Mouse (Mus musculus) neural tube, embryonic 15.5 days (tissue): ENCODE measurements around the gene Ppp1r13b. TPM values are rescaled to one million over a fixed set of nuclear protein-coding genes. Genes with fewer than 3 reads are reported as not detected.

ENCODE experiments used
- ATAC-seq: fragments of 200-750 bp; cut with Nextera tagmentation; 2 replicates; pipeline ENCODE4 v1.8.0; 2017; ENCODE audit warnings: mild to moderate bottlenecking, moderate TSS enrichment, moderate library complexity; ENCODE audit not compliant: low FRiP score
- H3K27ac ChIP-seq: fragments of 300-500 bp; sonication (generic); replicated peaks from 2 replicates; pipeline ENCODE4 v1.5.1; 2015; ENCODE audit warnings: mild to moderate bottlenecking, inconsistent platforms
- H3K27me3 ChIP-seq: fragments of 300-500 bp; sonication (generic); replicated peaks from 2 replicates; pipeline ENCODE4 v1.6.1; 2015; ENCODE audit warnings: inconsistent platforms
- H3K36me3 ChIP-seq: fragments of 300-500 bp; sonication (generic); 2 replicates; pipeline ENCODE4 v1.6.1; 2015; ENCODE audit warnings: inconsistent platforms
- H3K4me1 ChIP-seq: fragments of 300-500 bp; sonication (generic); 2 replicates; pipeline ENCODE4 v1.6.1; 2015; ENCODE audit warnings: inconsistent platforms
- H3K4me2 ChIP-seq: fragments of 300-500 bp; sonication (generic); 2 replicates; pipeline ENCODE4 v1.6.1; 2015; ENCODE audit warnings: inconsistent platforms, mild to moderate bottlenecking, moderate library complexity
- H3K4me3 ChIP-seq: fragments of 300-500 bp; sonication (generic); replicated peaks from 2 replicates; pipeline ENCODE4 v1.5.1; 2015; ENCODE audit warnings: mild to moderate bottlenecking, inconsistent platforms
- H3K9ac ChIP-seq: fragments of 300-500 bp; sonication (generic); replicated peaks from 2 replicates; pipeline ENCODE4 v1.6.1; 2015; ENCODE audit warnings: mild to moderate bottlenecking, inconsistent platforms
- H3K9me3 ChIP-seq: fragments of 300-500 bp; sonication (generic); replicated peaks from 2 replicates; pipeline ENCODE4 v1.6.1; 2016; ENCODE audit warnings: inconsistent platforms
- WGBS: fragments of 180-500 bp; shearing (Covaris S2); methylation state at CpG from one replicate; pipeline ENCODE4 v1.1.7; 2015; ENCODE audit warnings: mixed read lengths; 5-methylcytosine and 5-hydroxymethylcytosine counted together
- polyA plus RNA-seq: library from polyadenylated mRNA; unstranded; fragments of >200 nt; fragmentation: Nextera tagmentation; extraction: Ambion mirVana; gene quantifications from 2 replicates; pipeline ENCODE4 v1.2.1, GENCODE M21; 2015

The Ppp1r13b gene
- polyA plus RNA-seq, 1 experiment from 2014 or later = 33.5 TPM

- Histone ChIP-seq H3K27me3 (no peaks in the 10 kb centered on the region), H3K4me2 (no peak overlapping the region), H3K36me3 (peaks cover 29% of the 10 kb centered on the region), H3K9ac (no peak overlapping the region), H3K4me3 (no peak overlapping the region), H3K4me1 (no peaks in the 10 kb centered on the region), H3K9me3 (no peaks in the 10 kb centered on the region), H3K27ac (no peak overlapping the region)
- WGBS = 89% methylated on average over 5 of the region's 5 CpGs
- ATAC-seq = no peak
Observed at GRCm38 (mm10) chr12:111872079-111872478, 35.8 kb downstream of the Ppp1r13b start.

GRCm38 (mm10) chr12:111870811-111871210 lies 37.1 kb downstream of the Ppp1r13b start:
- peaks cover 40% of the 10 kb centered on the region for H3K36me3 ChIP-seq
- ATAC-seq = no peak
- WGBS = 91% methylated on average over 7 of the region's 7 CpGs

GRCm38 (mm10) chr12:111869806-111870205 lies 38.1 kb downstream of the Ppp1r13b start:
- no peak overlapping the region for H3K9ac ChIP-seq
- WGBS = 91% methylated on average over 1 of the region's 1 CpGs
- peaks cover 47% of the 10 kb centered on the region for H3K36me3 ChIP-seq

More at GRCm38 (mm10) chr12:111870811-111871210, 37.1 kb downstream of the Ppp1r13b start:
- Histone ChIP-seq H3K4me1 (no peaks in the 10 kb centered on the region), H3K4me3 (no peak overlapping the region), H3K27me3 (no peaks in the 10 kb centered on the region), H3K27ac (no peak overlapping the region), H3K9me3 (no peaks in the 10 kb centered on the region), H3K4me2 (no peak overlapping the region), H3K9ac (no peak overlapping the region)

GRCm38 (mm10) chr12:111864206-111864824 lies 43.6 kb downstream of the Ppp1r13b start:
- Histone ChIP-seq H3K9ac (no peak overlapping the region), H3K4me3 (no peak overlapping the region), H3K9me3 (no peaks in the 10 kb centered on the region), H3K4me2 (no peak overlapping the region), H3K27ac (no peak overlapping the region), H3K4me1 (no peaks in the 10 kb centered on the region), H3K36me3 (peaks cover 52% of the 10 kb centered on the region), H3K27me3 (no peaks in the 10 kb centered on the region)
- no peak for ATAC-seq
- 89% methylated on average over 4 of the region's 4 CpGs for WGBS

More at GRCm38 (mm10) chr12:111869806-111870205, 38.1 kb downstream of the Ppp1r13b start:
- H3K4me3 ChIP-seq = no peak overlapping the region
- H3K9me3 ChIP-seq = no peaks in the 10 kb centered on the region
- no peak overlapping the region for H3K4me2 ChIP-seq
- H3K27me3 ChIP-seq = no peaks in the 10 kb centered on the region
- H3K27ac ChIP-seq = no peak overlapping the region
- no peak for ATAC-seq
- no peaks in the 10 kb centered on the region for H3K4me1 ChIP-seq

GRCm38 (mm10) chr12:111855448-111855847 lies 52.5 kb downstream of the Ppp1r13b start:
- Histone ChIP-seq H3K27me3 (no peaks in the 10 kb centered on the region), H3K4me2 (no peak overlapping the region), H3K9me3 (no peaks in the 10 kb centered on the region), H3K9ac (no peak overlapping the region), H3K27ac (no peak overlapping the region), H3K4me1 (no peaks in the 10 kb centered on the region), H3K36me3 (peaks cover 16% of the 10 kb centered on the region; the same call in 1 of the 2 replicates), H3K4me3 (no peak overlapping the region)
- WGBS = 100% methylated on average over 2 of the region's 2 CpGs
- ATAC-seq = no peak

- H3K27me3 ChIP-seq = no peaks in the 10 kb centered on the region
- H3K4me1 ChIP-seq = no peaks in the 10 kb centered on the region
- no peaks in the 10 kb centered on the region for H3K9me3 ChIP-seq
- H3K27ac ChIP-seq = no peak overlapping the region
- H3K9ac ChIP-seq = no peak overlapping the region
- H3K36me3 ChIP-seq = peaks cover 10% of the 10 kb centered on the region; the same call in 1 of the 2 replicates
- no peak overlapping the region for H3K4me3 ChIP-seq
- ATAC-seq = no peak
- H3K4me2 ChIP-seq = no peak overlapping the region
- WGBS = 72% methylated on average over 4 of the region's 4 CpGs
Observed at GRCm38 (mm10) chr12:111853546-111853945, 54.4 kb downstream of the Ppp1r13b start.

- Histone ChIP-seq H3K4me2 (no peak overlapping the region), H3K27me3 (no peaks in the 10 kb centered on the region), H3K36me3 (peaks cover 6% of the 10 kb centered on the region; the same call in 1 of the 2 replicates), H3K9me3 (no peaks in the 10 kb centered on the region), H3K4me1 (no peaks in the 10 kb centered on the region), H3K27ac (no peak overlapping the region), H3K4me3 (no peak overlapping the region), H3K9ac (no peak overlapping the region)
- 68% methylated on average over 10 of the region's 10 CpGs for WGBS
- no peak for ATAC-seq
Observed at GRCm38 (mm10) chr12:111853011-111853436, 54.9 kb downstream of the Ppp1r13b start.

- Histone ChIP-seq H3K27ac (no peak overlapping the region), H3K4me1 (no peaks in the 10 kb centered on the region), H3K27me3 (no peaks in the 10 kb centered on the region), H3K36me3 (peaks cover under 1% of the 10 kb centered on the region; the same call in 1 of the 2 replicates), H3K9ac (no peak overlapping the region), H3K4me3 (no peak overlapping the region), H3K9me3 (no peaks in the 10 kb centered on the region), H3K4me2 (no peak overlapping the region)
- no peak for ATAC-seq
- 74% methylated on average over 5 of the region's 5 CpGs for WGBS
Observed at GRCm38 (mm10) chr12:111851745-111852144, 56.2 kb downstream of the Ppp1r13b start.

GRCm38 (mm10) chr12:111851235-111851634 lies 56.7 kb downstream of the Ppp1r13b start:
- Histone ChIP-seq H3K27me3 (no peaks in the 10 kb centered on the region), H3K36me3 (no peaks in the 10 kb centered on the region), H3K4me1 (no peaks in the 10 kb centered on the region), H3K9ac (no peak overlapping the region), H3K9me3 (no peaks in the 10 kb centered on the region), H3K4me3 (no peak overlapping the region), H3K27ac (no peak overlapping the region), H3K4me2 (no peak overlapping the region)
- ATAC-seq = no peak
- WGBS = 58% methylated on average over 2 of the region's 2 CpGs

- WGBS = 69% methylated on average over 9 of the region's 9 CpGs
- no peaks in the 10 kb centered on the region for H3K4me1 ChIP-seq
- no peak overlapping the region for H3K9ac ChIP-seq
- no peak for ATAC-seq
- H3K4me2 ChIP-seq = no peak overlapping the region
- no peaks in the 10 kb centered on the region for H3K9me3 ChIP-seq
- no peaks in the 10 kb centered on the region for H3K27me3 ChIP-seq
- H3K36me3 ChIP-seq = peaks cover 18% of the 10 kb centered on the region
- H3K27ac ChIP-seq = no peak overlapping the region
- H3K4me3 ChIP-seq = no peak overlapping the region
Observed at GRCm38 (mm10) chr12:111848300-111848798, 59.6 kb downstream of the Ppp1r13b start.

- no peak overlapping the region for H3K27ac ChIP-seq
- WGBS = 91% methylated on average over 10 of the region's 10 CpGs
- no peaks in the 10 kb centered on the region for H3K4me1 ChIP-seq
- no peak for ATAC-seq
- no peaks in the 10 kb centered on the region for H3K9me3 ChIP-seq
- no peaks in the 10 kb centered on the region for H3K27me3 ChIP-seq
- no peak overlapping the region for H3K4me2 ChIP-seq
- peaks cover 28% of the 10 kb centered on the region for H3K36me3 ChIP-seq
- no peak overlapping the region for H3K9ac ChIP-seq
- no peak overlapping the region for H3K4me3 ChIP-seq
Observed at GRCm38 (mm10) chr12:111846815-111847214, 61.1 kb downstream of the Ppp1r13b start.

GRCm38 (mm10) chr12:111845953-111846352 lies 62.0 kb downstream of the Ppp1r13b start:
- peaks cover 36% of the 10 kb centered on the region for H3K36me3 ChIP-seq
- WGBS = 89% methylated on average over 4 of the region's 4 CpGs
- H3K27me3 ChIP-seq = no peaks in the 10 kb centered on the region
- H3K4me1 ChIP-seq = no peaks in the 10 kb centered on the region
- ATAC-seq = no peak
- no peaks in the 10 kb centered on the region for H3K9me3 ChIP-seq
- no peak overlapping the region for H3K9ac ChIP-seq
- H3K4me3 ChIP-seq = no peak overlapping the region
- no peak overlapping the region for H3K27ac ChIP-seq
- no peak overlapping the region for H3K4me2 ChIP-seq
